Mouse (Mus musculus): ENCODE data around the gene Nrros. TPM values are rescaled to one million over a fixed set of nuclear protein-coding genes. Genes with fewer than 3 reads are reported as not detected.

Nrros gene
- polyA plus RNA-seq, 1 experiment from 2014 or later = 6.7 TPM

- Histone ChIP-seq H3K27ac (no peak overlapping the region), H3K9ac (no peak overlapping the region), H3K4me2 (replicated peaks) (no peak overlapping the region), H3K27me3 (replicated peaks) (no peaks in the 10 kb centered on the region), H3K9me3 (no peaks in the 10 kb centered on the region), H3K4me3 (no peak overlapping the region), H3K4me1 (no peaks in the 10 kb centered on the region), H3K36me3 (no peaks in the 10 kb centered on the region)
- no peak for ATAC-seq (ENCODE audit: low FRiP score, low read depth)
- WGBS = 91% methylated on average over 2 of the region's 2 CpGs
Measured at GRCm38 (mm10) chr16:32157369-32157768, 8.0 kb downstream of the Nrros start.

GRCm38 (mm10) chr16:32156719-32157118, 8.7 kb downstream of the Nrros start:
- no peak overlapping the region for H3K9ac ChIP-seq
- WGBS = 69% methylated on average over 3 of the region's 3 CpGs
- H3K4me3 ChIP-seq = no peak overlapping the region
- H3K36me3 ChIP-seq = no peaks in the 10 kb centered on the region
- H3K27ac ChIP-seq = no peak overlapping the region
- no peaks in the 10 kb centered on the region for H3K27me3 ChIP-seq (replicated peaks)
- no peaks in the 10 kb centered on the region for H3K9me3 ChIP-seq
- H3K4me2 ChIP-seq (replicated peaks) = no peak overlapping the region
- H3K4me1 ChIP-seq = no peaks in the 10 kb centered on the region
- ATAC-seq (ENCODE audit: low FRiP score, low read depth) = no peak

- no peak overlapping the region for H3K4me3 ChIP-seq
- no peak overlapping the region for H3K4me2 ChIP-seq (replicated peaks)
- H3K27ac ChIP-seq = no peak overlapping the region
- no peaks in the 10 kb centered on the region for H3K27me3 ChIP-seq (replicated peaks)
- H3K4me1 ChIP-seq = no peaks in the 10 kb centered on the region
- no peaks in the 10 kb centered on the region for H3K9me3 ChIP-seq
- no peaks in the 10 kb centered on the region for H3K36me3 ChIP-seq
- 69% methylated on average over 13 of the region's 13 CpGs for WGBS
- ATAC-seq (ENCODE audit: low FRiP score, low read depth) = no peak
- H3K9ac ChIP-seq = no peak overlapping the region
Measured at GRCm38 (mm10) chr16:32154437-32154836, 11.0 kb downstream of the Nrros start.

GRCm38 (mm10) chr16:32153976-32154375, 11.4 kb downstream of the Nrros start:
- Histone ChIP-seq H3K4me3 (no peak overlapping the region), H3K27ac (no peak overlapping the region), H3K27me3 (replicated peaks) (no peaks in the 10 kb centered on the region), H3K4me2 (replicated peaks) (no peak overlapping the region), H3K36me3 (no peaks in the 10 kb centered on the region), H3K4me1 (no peaks in the 10 kb centered on the region), H3K9ac (no peak overlapping the region), H3K9me3 (no peaks in the 10 kb centered on the region)
- WGBS = 83% methylated on average over 1 of the region's 1 CpGs
- ATAC-seq (ENCODE audit: low FRiP score, low read depth) = no peak

GRCm38 (mm10) chr16:32147589-32148207, 17.7 kb downstream of the Nrros start:
- H3K4me1 ChIP-seq = no peaks in the 10 kb centered on the region
- H3K4me2 ChIP-seq (replicated peaks) = peak overlapping the region; percentile 34
- H3K9ac ChIP-seq = no peak overlapping the region
- no peaks in the 10 kb centered on the region for H3K27me3 ChIP-seq (replicated peaks)
- ATAC-seq (ENCODE audit: low FRiP score, low read depth) = no peak
- no peak overlapping the region for H3K27ac ChIP-seq
- no peak overlapping the region for H3K4me3 ChIP-seq
- no peaks in the 10 kb centered on the region for H3K36me3 ChIP-seq
- H3K9me3 ChIP-seq = no peaks in the 10 kb centered on the region
- WGBS = 60% methylated on average over 12 of the region's 13 CpGs

- WGBS = 93% methylated on average over 17 of the region's 17 CpGs
- H3K4me3 ChIP-seq = no peak overlapping the region
- no peak for ATAC-seq (ENCODE audit: low FRiP score, low read depth)
- H3K9ac ChIP-seq = no peak overlapping the region
- no peak overlapping the region for H3K4me2 ChIP-seq (replicated peaks)
- H3K27ac ChIP-seq = no peak overlapping the region
- no peaks in the 10 kb centered on the region for H3K36me3 ChIP-seq
- no peaks in the 10 kb centered on the region for H3K27me3 ChIP-seq (replicated peaks)
- H3K9me3 ChIP-seq = no peaks in the 10 kb centered on the region
- no peaks in the 10 kb centered on the region for H3K4me1 ChIP-seq
Measured at GRCm38 (mm10) chr16:32144592-32144991, 20.8 kb downstream of the Nrros start.

GRCm38 (mm10) chr16:32143766-32144165, 21.6 kb downstream of the Nrros start:
- no peaks in the 10 kb centered on the region for H3K27me3 ChIP-seq (replicated peaks)
- H3K4me1 ChIP-seq = no peaks in the 10 kb centered on the region
- H3K4me2 ChIP-seq (replicated peaks) = no peak overlapping the region
- no peak overlapping the region for H3K9ac ChIP-seq
- H3K36me3 ChIP-seq = no peaks in the 10 kb centered on the region
- H3K4me3 ChIP-seq = no peak overlapping the region
- no peak for ATAC-seq (ENCODE audit: low FRiP score, low read depth)
- no peaks in the 10 kb centered on the region for H3K9me3 ChIP-seq
- H3K27ac ChIP-seq = no peak overlapping the region
- WGBS = 94% methylated on average over 15 of the region's 15 CpGs

- Histone ChIP-seq H3K9me3 (no peaks in the 10 kb centered on the region), H3K36me3 (no peaks in the 10 kb centered on the region), H3K27ac (no peak overlapping the region), H3K4me3 (no peak overlapping the region), H3K4me1 (no peaks in the 10 kb centered on the region), H3K27me3 (replicated peaks) (no peaks in the 10 kb centered on the region), H3K9ac (no peak overlapping the region), H3K4me2 (replicated peaks) (no peak overlapping the region)
- ATAC-seq (ENCODE audit: low FRiP score, low read depth) = no peak
- 90% methylated on average over 1 of the region's 1 CpGs for WGBS
Measured at GRCm38 (mm10) chr16:32138954-32139353, 26.4 kb downstream of the Nrros start.

GRCm38 (mm10) chr16:32135842-32136357, 29.5 kb downstream of the Nrros start:
- Histone ChIP-seq H3K4me3 (no peak overlapping the region), H3K4me2 (replicated peaks) (no peak overlapping the region), H3K9me3 (no peaks in the 10 kb centered on the region), H3K4me1 (no peaks in the 10 kb centered on the region), H3K27me3 (replicated peaks) (no peaks in the 10 kb centered on the region), H3K27ac (no peak overlapping the region), H3K9ac (no peak overlapping the region), H3K36me3 (no peaks in the 10 kb centered on the region)
- no peak for ATAC-seq (ENCODE audit: low FRiP score, low read depth)
- 80% methylated on average over 7 of the region's 7 CpGs for WGBS

- H3K27me3 ChIP-seq (replicated peaks) = no peaks in the 10 kb centered on the region
- ATAC-seq (ENCODE audit: low FRiP score, low read depth) = no peak
- no peak overlapping the region for H3K4me2 ChIP-seq (replicated peaks)
- no peaks in the 10 kb centered on the region for H3K4me1 ChIP-seq
- no peaks in the 10 kb centered on the region for H3K36me3 ChIP-seq
- H3K9ac ChIP-seq = no peak overlapping the region
- no peak overlapping the region for H3K4me3 ChIP-seq
- 86% methylated on average over 3 of the region's 3 CpGs for WGBS
- H3K9me3 ChIP-seq = no peaks in the 10 kb centered on the region
- no peak overlapping the region for H3K27ac ChIP-seq
Measured at GRCm38 (mm10) chr16:32133148-32133547, 32.2 kb downstream of the Nrros start.

GRCm38 (mm10) chr16:32130190-32130826, 35.1 kb downstream of the Nrros start:
- Histone ChIP-seq H3K4me3 (no peak overlapping the region), H3K27ac (no peak overlapping the region), H3K4me2 (replicated peaks) (no peak overlapping the region), H3K9me3 (no peaks in the 10 kb centered on the region), H3K4me1 (no peaks in the 10 kb centered on the region), H3K9ac (no peak overlapping the region), H3K36me3 (no peaks in the 10 kb centered on the region), H3K27me3 (replicated peaks) (no peaks in the 10 kb centered on the region)
- 74% methylated on average over 16 of the region's 16 CpGs for WGBS
- ATAC-seq (ENCODE audit: low FRiP score, low read depth) = no peak

GRCm38 (mm10) chr16:32129449-32130189, 35.8 kb downstream of the Nrros start:
- ATAC-seq (ENCODE audit: low FRiP score, low read depth) = no peak
- Histone ChIP-seq H3K4me1 (no peaks in the 10 kb centered on the region), H3K36me3 (no peaks in the 10 kb centered on the region), H3K27me3 (replicated peaks) (no peaks in the 10 kb centered on the region), H3K27ac (no peak overlapping the region), H3K9ac (no peak overlapping the region), H3K4me2 (replicated peaks) (no peak overlapping the region), H3K4me3 (no peak overlapping the region), H3K9me3 (no peaks in the 10 kb centered on the region)
- 84% methylated on average over 20 of the region's 20 CpGs for WGBS

All from neural tube, embryonic 12.5 days (tissue).